Mouse (Mus musculus) fibroblast of lung, adult 2 months (primary cell): ENCODE measurements around the gene Aim2.

Experiments
- DNase-seq: peaks from one replicate; pipeline ENCODE4 v3.0.0-alpha.2; 2011; ENCODE audit warnings: low read depth

The Aim2 gene

GRCm38 (mm10) chr1:173348527-173348926, 2.2 kb upstream of the Aim2 start:
- no peak for DNase-seq

- DNase-seq, result no peak
Observed at GRCm38 (mm10) chr1:173349192-173349591, 1.5 kb upstream of the Aim2 start.

- no peak for DNase-seq
Observed at GRCm38 (mm10) chr1:173349946-173350345, 733 bp upstream of the Aim2 start.

GRCm38 (mm10) chr1:173355107-173355846, 4.6 kb downstream of the Aim2 start:
- no peak for DNase-seq

DNA sequence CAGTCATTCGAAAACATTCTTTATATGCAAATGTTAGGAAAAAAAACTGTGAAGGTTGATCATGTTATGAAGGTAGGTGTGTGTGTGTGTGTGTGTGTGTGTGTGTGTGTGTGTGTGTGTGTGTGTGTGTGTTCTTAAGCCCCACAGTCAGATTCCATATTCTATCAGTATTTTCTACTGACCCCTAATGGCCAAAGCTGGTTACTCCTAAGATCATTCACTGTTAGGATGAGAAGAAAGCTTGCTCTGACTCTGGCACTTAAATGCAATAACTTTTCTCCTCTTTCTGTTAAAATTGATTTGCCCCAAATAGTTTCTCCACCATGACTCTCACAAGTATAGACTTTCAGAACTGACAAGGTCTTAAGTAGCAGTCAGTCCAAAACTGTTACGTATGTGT, 6.0 kb downstream of the Aim2 start:
- DNase-seq, result no peak

- no peak for DNase-seq
Observed at GRCm38 (mm10) chr1:173357799-173358198, 7.1 kb downstream of the Aim2 start.

- no peak for DNase-seq
Observed at GRCm38 (mm10) chr1:173359590-173360290, 9.1 kb downstream of the Aim2 start.

GRCm38 (mm10) chr1:173361651-173362050, 11.0 kb downstream of the Aim2 start:
- no peak for DNase-seq

GRCm38 (mm10) chr1:173363436-173363835, 12.8 kb downstream of the Aim2 start:
- no peak for DNase-seq

DNA sequence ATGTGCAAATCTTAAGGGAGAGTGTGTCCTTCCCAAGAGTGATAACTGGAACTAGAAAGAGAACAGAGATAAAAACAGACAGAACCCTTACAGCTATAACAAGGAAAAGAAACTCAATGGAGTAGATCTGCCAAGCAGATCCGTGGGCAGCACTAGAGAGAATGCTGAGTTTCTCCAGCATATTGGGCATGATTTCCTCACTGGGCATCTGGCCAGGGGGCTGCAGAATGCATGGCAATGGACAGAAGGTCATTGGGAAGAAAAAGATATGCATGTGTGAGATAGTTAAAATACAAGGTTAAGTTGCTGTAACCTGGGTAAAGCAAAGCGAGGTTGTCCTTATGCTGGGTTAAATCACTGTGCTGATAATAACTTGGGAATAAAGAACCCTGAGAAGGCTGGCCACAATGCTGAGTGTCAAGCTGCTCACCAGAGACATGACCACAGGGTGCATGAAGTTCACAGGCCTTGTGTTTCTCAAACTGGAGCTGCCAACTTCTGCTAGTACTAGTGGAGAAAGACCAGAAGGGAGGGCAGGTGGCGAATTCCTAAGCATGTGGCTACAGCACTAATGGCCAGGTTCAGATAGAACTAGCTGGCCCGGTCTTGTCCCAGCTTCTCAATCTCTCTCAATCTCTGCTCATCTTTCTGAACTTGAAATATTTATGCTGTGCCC, 13.6 kb downstream of the Aim2 start:
- no peak for DNase-seq

DNA sequence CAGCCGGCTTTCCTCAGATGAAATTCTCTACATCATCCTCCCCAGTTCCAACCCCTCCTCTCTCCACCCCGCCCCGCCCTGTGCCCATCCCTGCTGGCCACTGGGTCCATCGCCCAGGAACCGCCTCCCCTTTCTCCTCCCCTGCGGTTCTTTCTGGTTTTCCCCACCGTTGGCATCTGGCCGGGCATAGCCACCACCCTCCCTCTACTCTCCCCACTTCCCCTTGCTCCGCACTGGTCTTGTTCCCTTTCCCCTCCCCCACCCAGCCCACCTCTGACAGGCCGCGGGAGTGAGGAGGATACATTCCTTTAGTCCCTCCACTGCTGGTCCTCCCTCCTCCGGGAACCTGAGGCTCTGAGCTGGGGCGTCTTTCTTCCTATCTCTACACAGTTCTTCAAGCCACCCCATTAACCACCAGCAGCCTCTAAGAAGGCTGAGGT, 15.3 kb downstream of the Aim2 start:
- DNase-seq, result no peak

GRCm38 (mm10) chr1:173366701-173367355, 16.1 kb downstream of the Aim2 start:
- no peak for DNase-seq

DNA sequence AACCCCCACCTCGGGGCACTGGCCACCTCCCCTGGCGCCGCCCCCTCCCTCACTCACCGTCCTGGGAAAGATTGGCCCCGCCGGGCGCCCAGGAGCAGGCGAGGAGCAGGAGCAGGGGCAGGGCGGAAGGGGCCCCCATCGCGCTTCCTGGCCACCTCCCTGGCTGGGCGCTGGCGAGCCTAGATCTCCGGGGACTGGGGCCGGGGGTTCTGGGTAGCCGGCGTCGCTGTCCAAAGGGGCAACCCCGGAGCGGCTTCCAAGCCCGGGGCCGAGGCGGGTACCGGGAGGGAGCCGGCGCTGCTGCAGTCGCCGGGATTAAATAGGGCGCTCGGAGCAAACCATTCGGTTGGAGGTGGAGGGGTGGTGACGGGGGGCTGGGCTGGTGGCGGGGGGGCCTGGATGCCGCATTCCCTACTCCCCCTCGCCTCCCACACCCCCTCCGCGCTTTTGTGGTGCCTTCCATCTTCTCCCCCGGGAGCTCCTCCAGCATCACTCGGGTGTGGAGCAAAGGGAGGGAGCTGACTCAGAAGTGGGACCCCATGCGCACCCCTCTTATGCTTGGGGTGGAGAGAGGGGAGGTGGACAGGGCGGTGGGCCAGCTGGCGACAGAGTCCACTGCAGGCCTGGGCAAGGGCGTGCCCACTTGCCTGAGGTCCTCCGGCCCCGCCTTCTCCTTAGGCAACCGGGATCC, 16.8 kb downstream of the Aim2 start, which contains the start of gene Cadm3:
Cadm3 (minus strand) TSS at position 340 of the 691 bp plus-strand sequence.
- DNase-seq, result no peak

DNA sequence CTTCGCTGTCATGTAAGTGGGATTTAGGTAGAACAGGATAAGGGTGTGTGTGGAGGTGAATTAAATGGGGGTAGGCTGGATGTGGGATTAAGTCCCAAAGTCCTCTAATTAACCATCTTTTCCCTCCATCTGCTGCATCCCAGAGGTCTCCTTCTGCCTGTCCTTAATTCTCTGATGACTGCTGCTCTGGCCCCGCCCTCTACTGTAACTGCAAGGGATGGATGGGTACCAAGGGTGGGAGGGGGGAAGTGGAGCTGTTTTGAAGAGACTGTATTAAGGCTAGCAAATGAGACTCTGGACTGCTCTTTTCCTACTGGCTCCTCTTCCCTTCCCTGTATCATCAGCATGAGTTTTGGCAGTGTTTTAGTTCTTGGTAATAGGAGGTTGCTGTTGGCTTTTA, 18.9 kb downstream of the Aim2 start:
- no peak for DNase-seq

DNA sequence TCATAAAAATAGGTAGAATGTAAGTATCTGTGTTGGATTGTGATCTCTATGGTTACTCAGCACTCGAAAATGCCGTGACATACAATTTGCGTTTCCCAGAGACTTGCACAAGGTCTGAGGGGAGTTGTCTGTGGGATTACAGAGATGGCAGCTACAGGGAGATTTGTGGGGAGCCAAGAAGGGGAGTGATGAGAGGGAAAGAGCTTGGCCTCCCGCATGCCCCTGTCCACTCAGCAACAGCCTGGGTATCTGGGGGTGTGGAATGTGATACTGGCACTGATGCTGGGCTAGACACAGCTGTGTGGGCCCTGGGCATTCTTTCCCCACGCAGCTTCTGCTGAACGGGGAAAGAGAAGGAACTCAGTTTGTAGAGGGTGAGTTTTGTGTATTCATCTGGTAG, 19.8 kb downstream of the Aim2 start:
- DNase-seq, result no peak

- no peak for DNase-seq
Observed at GRCm38 (mm10) chr1:173371586-173371985, 20.9 kb downstream of the Aim2 start.

DNA sequence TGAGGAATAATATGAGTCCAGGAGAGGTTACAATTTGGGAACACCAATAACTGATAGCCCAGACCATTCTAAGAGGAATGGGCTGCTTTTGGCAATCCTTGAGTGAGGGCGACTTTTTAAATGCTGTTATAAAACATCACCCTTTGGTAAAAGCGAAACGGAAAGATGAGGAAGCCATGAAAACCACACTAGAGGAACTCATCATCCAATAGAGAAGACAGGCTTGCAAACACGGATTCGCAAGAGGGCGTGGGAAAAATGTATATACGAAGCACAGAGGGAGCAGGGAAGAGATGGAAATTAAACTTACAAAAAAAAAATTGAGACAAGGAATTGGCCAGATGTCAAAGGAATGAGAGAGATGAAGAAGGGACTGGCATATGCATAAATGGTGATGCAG, 23.3 kb downstream of the Aim2 start:
- no peak for DNase-seq

GRCm38 (mm10) chr1:173377380-173378112, 26.9 kb downstream of the Aim2 start:
- DNase-seq, result no peak

GRCm38 (mm10) chr1:173381436-173381835, 30.8 kb downstream of the Aim2 start:
- no peak for DNase-seq

DNA sequence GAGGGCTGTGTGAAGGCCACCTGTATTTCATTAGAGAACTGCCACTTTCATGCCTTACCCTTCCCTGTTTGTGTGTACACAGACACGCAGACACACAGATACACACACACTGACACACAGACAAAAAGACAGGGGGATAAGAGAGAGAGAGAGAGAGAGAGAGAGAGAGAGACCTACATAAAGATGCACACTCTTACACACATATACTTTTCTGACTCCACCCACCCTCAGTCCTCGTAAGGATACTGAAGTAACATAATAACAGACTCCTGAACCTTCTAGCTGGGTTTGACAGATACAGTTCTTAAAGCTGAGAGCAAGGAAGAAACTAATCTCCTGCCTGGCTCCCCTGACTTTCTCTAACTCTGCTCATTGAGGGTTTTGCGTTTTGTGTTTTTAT, 38.8 kb downstream of the Aim2 start:
- no peak for DNase-seq

- DNase-seq, result no peak
Observed at GRCm38 (mm10) chr1:173389901-173390401, 39.3 kb downstream of the Aim2 start.
